Mouse (Mus musculus) lung, postnatal 0 days (tissue): ENCODE data around the gene Celf2. TPM values are rescaled to one million over a fixed set of nuclear protein-coding genes. Genes with fewer than 3 reads are reported as not detected.

ENCODE experiments used
- ATAC-seq: fragments of 200-750 bp; cut with Nextera tagmentation; 2 replicates; pipeline ENCODE4 v1.8.0; 2017; ENCODE audit warnings: moderate library complexity
- DNase-seq: peaks from one replicate; pipeline ENCODE4 v3.0.0-alpha.2; 2016; ENCODE audit warnings: low spot score
- H3K27ac ChIP-seq: fragments of 300-500 bp; sonication (generic); 2 replicates; pipeline ENCODE4 v1.5.1; 2014; ENCODE audit warnings: antibody characterized with exemption, mild to moderate bottlenecking, low read length, mixed read lengths
- H3K27me3 ChIP-seq: fragments of 300-500 bp; sonication (generic); replicated peaks from 2 replicates; pipeline ENCODE4 v1.6.1; 2014; ENCODE audit warnings: low read length, mixed read lengths; ENCODE audit not compliant: insufficient read depth
- H3K36me3 ChIP-seq: fragments of 300-500 bp; sonication (generic); 2 replicates; pipeline ENCODE4 v1.6.1; 2014; ENCODE audit warnings: low read length, mixed read lengths; ENCODE audit not compliant: insufficient read depth
- H3K4me1 ChIP-seq: fragments of 300-500 bp; sonication (generic); 2 replicates; pipeline ENCODE4 v1.6.1; 2014; ENCODE audit warnings: antibody characterized with exemption, low read depth, low read length, mixed read lengths; ENCODE audit not compliant: insufficient read depth
- H3K4me2 ChIP-seq: fragments of 300-500 bp; sonication (generic); replicated peaks from 2 replicates; pipeline ENCODE4 v1.6.1; 2014; ENCODE audit warnings: low read depth, mild to moderate bottlenecking, low read length, moderate library complexity, mixed read lengths
- H3K4me3 ChIP-seq: fragments of 300-500 bp; sonication (generic); 2 replicates; pipeline ENCODE4 v1.5.1; 2014; ENCODE audit warnings: low read depth, low read length
- H3K9ac ChIP-seq: fragments of 300-500 bp; sonication (generic); replicated peaks from 2 replicates; pipeline ENCODE4 v1.6.1; 2014; ENCODE audit warnings: low read depth, mild to moderate bottlenecking
- H3K9me3 ChIP-seq: fragments of 300-500 bp; sonication (generic); 2 replicates; pipeline ENCODE4 v1.6.1; 2016; ENCODE audit warnings: low read length, mixed read lengths
- CTCF ChIP-seq: IDR thresholded peaks from 2 replicates; pipeline ENCODE4 v1.5.1; 2016; ENCODE audit warnings: antibody characterized with exemption, mild to moderate bottlenecking
- EP300 ChIP-seq: IDR thresholded peaks from 2 replicates; pipeline ENCODE4 v1.6.1; 2016; ENCODE audit warnings: antibody characterized with exemption, mild to moderate bottlenecking, control low read depth
- WGBS: fragments of 180-500 bp; shearing (Covaris S2); extraction: QIAGEN DNeasy Blood & Tissue Kit; methylation state at CpG from one replicate; pipeline ENCODE4 v1.1.7; 2014; 5-methylcytosine and 5-hydroxymethylcytosine counted together
- polyA plus RNA-seq: library from polyadenylated mRNA; unstranded; fragments of >200 nt; fragmentation: Nextera tagmentation; extraction: Ambion mirVana; gene quantifications from 2 replicates; pipeline ENCODE4 v1.2.1, GENCODE M21; 2015

Gene Celf2
- polyA plus RNA-seq, 1 experiment from 2014 or later = 49.6 TPM

DNA sequence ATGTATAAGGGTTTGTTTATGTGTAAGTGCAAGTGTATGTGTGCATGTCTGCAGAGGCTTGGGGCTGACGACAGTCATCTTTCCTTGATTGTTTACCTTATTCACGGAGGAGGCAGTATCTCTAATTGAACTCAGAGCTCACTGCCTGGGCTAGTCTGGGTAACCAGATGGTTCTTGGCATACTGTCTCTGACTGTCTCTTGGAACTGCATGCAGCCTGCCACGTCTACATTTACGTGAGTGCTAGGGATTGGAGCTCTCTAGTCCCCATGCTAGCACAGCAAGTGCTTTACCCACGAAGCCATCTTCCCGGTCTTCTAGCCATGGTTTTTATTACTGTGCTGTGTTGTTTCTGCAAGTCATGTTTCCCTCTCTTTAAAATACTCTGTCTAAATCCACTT is 855.6 kb downstream of the Celf2 start:
- Histone ChIP-seq H3K27me3 (no peaks in the 10 kb centered on the region), H3K4me1 (no peaks in the 10 kb centered on the region), H3K27ac (no peak overlapping the region), H3K36me3 (no peaks in the 10 kb centered on the region), H3K9me3 (no peaks in the 10 kb centered on the region), H3K4me3 (no peak overlapping the region), H3K4me2 (no peak overlapping the region), H3K9ac (no peak overlapping the region)
- ATAC-seq (no peak), DNase-seq (no peak)
- TF ChIP-seq EP300 = no peak
- TF ChIP-seq CTCF = no peak
- 64% methylated on average over 6 of the region's 6 CpGs for WGBS

DNA sequence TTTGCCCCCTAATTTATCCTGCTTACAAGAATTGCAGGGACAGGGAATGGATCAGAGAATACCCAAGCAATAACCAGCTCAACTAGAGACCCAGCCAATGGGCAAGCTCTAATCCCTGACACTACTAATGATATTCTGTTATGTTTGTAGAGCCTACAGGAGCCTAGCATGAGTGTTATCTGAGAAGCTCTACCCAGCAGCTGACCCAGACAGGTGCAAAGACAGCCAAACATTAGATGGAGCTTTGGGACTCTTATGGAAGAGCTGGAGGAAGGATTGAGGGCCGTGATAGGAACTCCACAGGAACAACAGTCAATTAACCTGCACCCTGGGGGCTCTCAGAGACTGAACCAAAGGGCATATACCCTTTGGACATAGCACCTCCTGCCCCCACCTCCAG is 857.7 kb downstream of the Celf2 start:
- Histone ChIP-seq H3K9me3 (no peaks in the 10 kb centered on the region), H3K4me1 (no peaks in the 10 kb centered on the region), H3K4me3 (no peak overlapping the region), H3K27ac (no peak overlapping the region), H3K4me2 (no peak overlapping the region), H3K9ac (no peak overlapping the region), H3K36me3 (no peaks in the 10 kb centered on the region), H3K27me3 (no peaks in the 10 kb centered on the region)
- TF ChIP-seq EP300 (no peak), CTCF (no peak)
- WGBS = 68% methylated on average over 1 of the region's 1 CpGs
- DNase-seq (no peak), ATAC-seq (no peak)

DNA sequence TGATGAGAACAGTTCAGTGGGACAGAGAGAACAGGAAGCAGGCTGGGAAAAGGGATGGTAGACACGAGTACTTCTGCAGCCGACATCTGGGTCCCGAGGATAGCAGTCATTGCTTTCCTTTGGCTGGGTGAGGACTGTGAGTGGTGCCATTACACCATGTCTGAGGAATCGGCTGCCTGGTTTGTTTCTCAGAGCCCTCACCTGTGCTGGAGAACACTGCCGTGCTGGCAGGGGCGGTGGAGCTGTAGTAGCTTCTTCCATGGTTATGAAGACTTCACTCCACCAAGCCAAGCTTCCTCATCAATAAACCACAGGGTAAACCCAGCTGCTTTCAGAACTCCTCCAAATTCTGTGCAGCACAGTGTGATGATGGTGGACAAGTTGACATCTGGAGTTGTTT is 860.5 kb downstream of the Celf2 start:
- H3K9ac ChIP-seq = no peak overlapping the region
- TF ChIP-seq CTCF = no peak
- TF ChIP-seq EP300 = no peak
- no peaks in the 10 kb centered on the region for H3K4me1 ChIP-seq
- DNase-seq (no peak), ATAC-seq (no peak)
- H3K4me2 ChIP-seq = no peak overlapping the region
- WGBS = 75% methylated on average over 6 of the region's 6 CpGs
- H3K27ac ChIP-seq = no peak overlapping the region
- H3K27me3 ChIP-seq = no peaks in the 10 kb centered on the region
- no peaks in the 10 kb centered on the region for H3K36me3 ChIP-seq
- no peak overlapping the region for H3K4me3 ChIP-seq
- no peaks in the 10 kb centered on the region for H3K9me3 ChIP-seq

DNA sequence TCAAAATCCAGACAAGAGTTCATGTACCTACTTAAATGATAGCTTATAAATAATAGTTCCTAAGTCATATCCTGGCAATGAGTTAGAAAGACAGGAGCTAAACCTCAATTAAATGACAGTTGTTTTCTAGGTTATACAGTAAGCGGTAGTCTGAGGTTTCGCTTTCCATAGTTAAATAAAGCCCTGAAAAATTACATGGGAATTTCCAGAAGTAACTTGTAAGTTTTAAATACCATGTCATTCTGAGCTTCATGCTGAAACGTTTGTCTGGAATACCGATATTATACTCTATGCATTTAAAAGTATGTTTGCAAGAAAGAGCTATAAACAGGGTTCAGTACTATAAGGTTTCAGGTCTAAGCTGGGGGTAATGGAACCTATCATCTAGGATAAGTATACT is 862.3 kb downstream of the Celf2 start:
- H3K27me3 ChIP-seq = no peaks in the 10 kb centered on the region

DNA sequence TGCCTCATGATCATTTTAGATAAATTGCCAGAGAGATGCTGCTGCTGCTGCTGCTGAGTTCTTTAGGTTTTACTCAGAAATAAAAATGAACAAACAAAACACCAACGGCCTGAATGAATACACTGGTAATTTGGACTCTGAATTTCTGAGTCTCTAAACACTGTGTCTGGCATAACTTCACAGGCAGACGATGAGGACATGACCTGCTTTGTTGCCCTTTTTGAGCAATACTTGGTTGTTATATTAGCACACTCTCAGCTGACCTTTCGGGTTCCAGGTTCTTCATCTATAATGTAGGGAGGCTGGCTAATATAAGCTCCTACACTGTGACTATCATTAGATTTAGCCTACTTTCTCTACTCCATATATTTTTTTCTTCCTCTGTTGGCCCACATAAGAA is 863.0 kb downstream of the Celf2 start:
- H3K9ac ChIP-seq = no peak overlapping the region
- WGBS = 58% methylated on average over 3 of the region's 3 CpGs
- H3K4me3 ChIP-seq = no peak overlapping the region
- H3K27ac ChIP-seq = no peak overlapping the region
- H3K27me3 ChIP-seq = no peaks in the 10 kb centered on the region
- no peaks in the 10 kb centered on the region for H3K36me3 ChIP-seq
- ATAC-seq (no peak), DNase-seq (no peak)
- no peak for TF ChIP-seq EP300
- TF ChIP-seq CTCF = no peak
- no peaks in the 10 kb centered on the region for H3K4me1 ChIP-seq
- H3K9me3 ChIP-seq = no peaks in the 10 kb centered on the region
- no peak overlapping the region for H3K4me2 ChIP-seq

More for the DNA sequence above, 862.3 kb downstream of the Celf2 start:
- Histone ChIP-seq H3K36me3 (no peaks in the 10 kb centered on the region), H3K4me1 (no peaks in the 10 kb centered on the region), H3K27ac (no peak overlapping the region), H3K4me3 (no peak overlapping the region), H3K9me3 (no peaks in the 10 kb centered on the region), H3K9ac (no peak overlapping the region), H3K4me2 (no peak overlapping the region)
- TF ChIP-seq EP300 (no peak), CTCF (no peak)
- DNase-seq = no peak
- no peak for ATAC-seq
- 90% methylated on average over 4 of the region's 4 CpGs for whole genome bisulfite sequencing

DNA sequence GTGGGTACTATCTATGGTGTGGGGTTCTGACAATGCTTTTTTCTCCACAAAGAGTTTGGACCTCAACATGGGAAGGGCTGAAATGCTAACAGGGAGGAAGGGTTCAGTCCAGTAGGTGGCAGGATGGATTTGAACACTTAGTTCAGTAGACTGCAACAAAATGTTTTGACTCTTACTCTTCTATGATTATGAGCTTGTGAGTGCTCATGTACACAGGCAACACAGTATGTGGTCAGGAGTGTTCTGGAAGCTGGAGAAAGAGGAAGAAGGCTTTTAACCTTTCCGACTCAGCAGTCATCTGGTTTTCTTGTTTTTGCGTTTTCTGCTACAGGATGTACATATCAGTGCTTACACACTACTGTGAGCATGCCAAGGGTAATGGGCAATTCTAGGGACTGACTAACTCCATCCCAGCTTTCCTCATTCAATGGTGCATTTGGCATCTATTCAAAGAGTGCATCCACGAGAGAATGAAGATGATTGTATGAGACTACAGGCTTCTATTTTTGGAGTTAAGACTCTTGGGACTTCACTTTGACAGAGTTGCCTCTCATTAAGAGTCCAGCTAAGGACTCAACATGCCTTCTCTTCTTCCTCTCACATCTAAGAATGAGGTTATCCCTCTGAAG is 867.0 kb downstream of the Celf2 start:
- Histone ChIP-seq H3K27me3 (no peaks in the 10 kb centered on the region), H3K9me3 (no peaks in the 10 kb centered on the region), H3K4me2 (no peak overlapping the region), H3K4me1 (no peaks in the 10 kb centered on the region), H3K27ac (no peak overlapping the region), H3K9ac (no peak overlapping the region), H3K4me3 (no peak overlapping the region), H3K36me3 (no peaks in the 10 kb centered on the region)
- DNase-seq (no peak), ATAC-seq (no peak)
- TF ChIP-seq CTCF (peak; percentile 16; the same call in 1 of the 2 replicates), EP300 (no peak)
- 66% methylated on average over 3 of the region's 3 CpGs for WGBS

DNA sequence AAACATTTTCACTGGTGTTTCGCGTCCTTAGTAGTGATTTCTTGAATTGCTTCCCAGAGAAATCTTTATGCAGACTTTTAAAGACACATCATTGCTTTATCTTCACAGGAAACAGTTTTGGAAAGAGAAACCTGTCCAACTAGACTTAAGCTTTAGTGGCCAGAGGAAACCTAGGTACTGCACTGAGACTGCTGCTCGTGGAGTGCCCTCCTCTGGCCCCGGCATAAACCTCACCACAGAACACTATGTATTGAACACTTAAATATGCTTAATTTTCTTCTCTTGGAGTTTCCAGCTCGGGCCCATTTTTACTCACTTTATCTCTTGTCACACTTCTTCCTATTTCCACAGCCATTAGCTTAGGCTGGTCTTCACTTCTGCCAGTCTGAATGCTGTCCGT is 870.0 kb downstream of the Celf2 start:
- no peak for DNase-seq
- H3K27ac ChIP-seq = no peak overlapping the region
- TF ChIP-seq EP300 (no peak), CTCF (no peak)
- no peak for ATAC-seq
- no peaks in the 10 kb centered on the region for H3K36me3 ChIP-seq
- H3K4me1 ChIP-seq = no peaks in the 10 kb centered on the region
- 80% methylated on average over 6 of the region's 6 CpGs for WGBS
- H3K27me3 ChIP-seq = no peaks in the 10 kb centered on the region
- H3K4me2 ChIP-seq = no peak overlapping the region
- H3K9ac ChIP-seq = no peak overlapping the region
- no peak overlapping the region for H3K4me3 ChIP-seq
- no peaks in the 10 kb centered on the region for H3K9me3 ChIP-seq
